Comparison of ENCODE assay signal across 10 mouse cellular contexts in genomic region chr8:70501820-70502529, GRCm38 (mm10). TPM values are rescaled to one million over a fixed set of nuclear protein-coding genes. Genes with fewer than 3 reads are reported as not detected.
DNase-seq lines count a peak whose midpoint lies in the region; ATAC-seq lines count a peak whose summit lies in the region.
"Had no signal": no experiment of that assay in that cellular context is flagged by ENCODE, and none has a peak within 500 bp of the region (broad histone marks: within the 10 kb centered on the region; RNA-seq: fewer than 3 reads in every experiment).

No protein-coding gene starts in this region.

- H3K27me3 ChIP-seq in midbrain, embryonic 10.5 days (ENCODE audit: low read depth, poor library complexity, severe bottlenecking) = peaks cover 83% of the 10 kb centered on the region
- peaks cover 65% of the 10 kb centered on the region for H3K27me3 ChIP-seq in midbrain, embryonic 14.5 days (ENCODE audit: control insufficient read depth, insufficient read depth, low read length)
- peaks cover 67% of the 10 kb centered on the region for H3K27me3 ChIP-seq in neural tube, embryonic 15.5 days (replicated peaks)

- no peak overlapping the region for H3K9ac ChIP-seq in midbrain, embryonic 14.5 days (replicated peaks; ENCODE audit: low read length)
- peak overlapping the region; percentile 17; the same call in 1 of the 2 replicates for H3K9ac ChIP-seq in neural tube, embryonic 15.5 days (replicated peaks)

- H3K9me3 ChIP-seq in midbrain, embryonic 10.5 days (replicated peaks) = no peaks in the 10 kb centered on the region
- no peaks in the 10 kb centered on the region; the same call in 1 of the 2 replicates for H3K9me3 ChIP-seq in midbrain, embryonic 14.5 days (ENCODE audit: control insufficient read depth, low read length)
- no peaks in the 10 kb centered on the region for H3K9me3 ChIP-seq in neural tube, embryonic 15.5 days (replicated peaks)

- H3K36me3 ChIP-seq in midbrain, embryonic 10.5 days = peaks cover 16% of the 10 kb centered on the region
- H3K36me3 ChIP-seq in midbrain, embryonic 14.5 days (ENCODE audit: control insufficient read depth, insufficient read depth, low read length) = peaks cover 7% of the 10 kb centered on the region
- peaks cover 4% of the 10 kb centered on the region for H3K36me3 ChIP-seq in neural tube, embryonic 15.5 days

- no peak for ATAC-seq in midbrain, embryonic 14.5 days (ENCODE audit: low FRiP score, low TSS enrichment)
- no peak for ATAC-seq in neural tube, embryonic 15.5 days (ENCODE audit: low FRiP score)

- no peak overlapping the region for H3K27ac ChIP-seq in midbrain, embryonic 10.5 days (replicated peaks)
- no peak overlapping the region for H3K27ac ChIP-seq in midbrain, embryonic 14.5 days (replicated peaks; ENCODE audit: low read depth, low read length)
- no peak overlapping the region; the same call in 1 of the 2 replicates for H3K27ac ChIP-seq in neural tube, embryonic 15.5 days (replicated peaks)

- H3K4me3 ChIP-seq in midbrain, embryonic 10.5 days = peak overlapping the region; percentile 14; the same call in 1 of the 2 replicates
- no peak overlapping the region for H3K4me3 ChIP-seq in midbrain, embryonic 14.5 days (replicated peaks; ENCODE audit: low read depth, low read length)
- no peak overlapping the region for H3K4me3 ChIP-seq in neural tube, embryonic 15.5 days (replicated peaks)

- DNase-seq in midbrain, embryonic 10.5 days (ENCODE audit: low spot score) = peak; percentile 27
- no peak for DNase-seq in midbrain, embryonic 14.5 days
- DNase-seq in gastrocnemius, adult 18-20 months (ENCODE audit: low spot score) = peak; percentile 65
- DNase-seq in heart, postnatal 4 days = peak; percentile 66
- no peak for DNase-seq in c-Kit-positive CD71-positive TER-119-positive erythroid progenitor cells, embryonic 14.5 days (ENCODE audit: low spot score)
- DNase-seq in right cerebral cortex, postnatal 4 days = no peak
- no peak for DNase-seq in left cerebral cortex, adult 11 months (ENCODE audit: low spot score)
- DNase-seq: kidney, postnatal 4 days had no signal

- H3K4me2 ChIP-seq in midbrain, embryonic 14.5 days (ENCODE audit: low read length) = no peak overlapping the region
- no peak overlapping the region for H3K4me2 ChIP-seq in neural tube, embryonic 15.5 days

- peaks cover 61% of the 10 kb centered on the region for H3K4me1 ChIP-seq in midbrain, embryonic 10.5 days
- H3K4me1 ChIP-seq in midbrain, embryonic 14.5 days (ENCODE audit: control insufficient read depth, insufficient read depth, low read length) = peaks cover 10% of the 10 kb centered on the region; the same call in 1 of the 2 replicates
- H3K4me1 ChIP-seq in neural tube, embryonic 15.5 days = peaks cover 61% of the 10 kb centered on the region

- 12% methylated on average over 23 of the region's 23 CpGs for WGBS in midbrain, embryonic 10.5 days
- WGBS in midbrain, embryonic 14.5 days = 12% methylated on average over 23 of the region's 23 CpGs
- WGBS in neural tube, embryonic 15.5 days = 9% methylated on average over 23 of the region's 23 CpGs

RNA-seq across cellular contexts. Expression of gene Rex1bd, which starts 4.6 kb away (rescaled TPM):
- polyA plus RNA-seq in midbrain, embryonic 10.5 days (2016; fragmentation: Nextera tagmentation; extraction: Ambion mirVana) = 138 and 140 TPM in 2 replicates
- polyA plus RNA-seq in midbrain, embryonic 14.5 days (2014; fragmentation: Nextera tagmentation; extraction: Ambion mirVana) = 152 and 190 TPM in 2 replicates
- 100 to 1,000 TPM; 170 TPM for total RNA-seq in gastrocnemius, adult 18-20 months (2021)
- 100 to 1,000 TPM in 1 of 2 experiments, 10 to 100 TPM in 1; 96.9 to 109 TPM for total RNA-seq in heart, postnatal 4 days (2021)
- 165 and 181 TPM in 2 replicates for polyA plus RNA-seq in neural tube, embryonic 15.5 days (2015; fragmentation: Nextera tagmentation; extraction: Ambion mirVana)

RNA-seq across cellular contexts. Expression of gene Uba52, which starts 8.6 kb away (rescaled TPM):
- polyA plus RNA-seq in midbrain, embryonic 10.5 days (2016; fragmentation: Nextera tagmentation; extraction: Ambion mirVana) = 836 and 881 TPM in 2 replicates
- 696 and 821 TPM in 2 replicates for polyA plus RNA-seq in midbrain, embryonic 14.5 days (2014; fragmentation: Nextera tagmentation; extraction: Ambion mirVana)
- 100 to 1,000 TPM; 841 to 913 TPM for total RNA-seq in gastrocnemius, adult 18-20 months (2021)
- total RNA-seq in heart, postnatal 4 days (2021) = 1,000 to 10,000 TPM; 1,698 to 1,707 TPM
- polyA plus RNA-seq in neural tube, embryonic 15.5 days (2015; fragmentation: Nextera tagmentation; extraction: Ambion mirVana) = 653 and 714 TPM in 2 replicates

RNA-seq across cellular contexts. Expression of gene Crlf1, which starts 9.0 kb away (rescaled TPM):
- 0.42 and 2.3 TPM in 2 replicates for polyA plus RNA-seq in midbrain, embryonic 10.5 days (2016; fragmentation: Nextera tagmentation; extraction: Ambion mirVana)
- 2.1 and 3.0 TPM in 2 replicates for polyA plus RNA-seq in midbrain, embryonic 14.5 days (2014; fragmentation: Nextera tagmentation; extraction: Ambion mirVana)
- total RNA-seq in gastrocnemius, adult 18-20 months (2021) = 1 to 10 TPM; 2.8 to 2.9 TPM
- under 1 TPM in 1 of 2 experiments, not detected in 1; 0.55 TPM for total RNA-seq in heart, postnatal 4 days (2021)
- 7.9 and 8.7 TPM in 2 replicates for polyA plus RNA-seq in neural tube, embryonic 15.5 days (2015; fragmentation: Nextera tagmentation; extraction: Ambion mirVana)
- total RNA-seq: neutrophil, adult 5-6 weeks had no signal

RNA-seq across cellular contexts. Expression of gene Tmem59l, which starts 14.8 kb away (rescaled TPM):
- 7.9 and 8.3 TPM in 2 replicates for polyA plus RNA-seq in midbrain, embryonic 10.5 days (2016; fragmentation: Nextera tagmentation; extraction: Ambion mirVana)
- 104 and 143 TPM in 2 replicates for polyA plus RNA-seq in midbrain, embryonic 14.5 days (2014; fragmentation: Nextera tagmentation; extraction: Ambion mirVana)
- total RNA-seq in gastrocnemius, adult 18-20 months (2021) = not detected
- total RNA-seq in heart, postnatal 4 days (2021) = not detected
- polyA plus RNA-seq in neural tube, embryonic 15.5 days (2015; fragmentation: Nextera tagmentation; extraction: Ambion mirVana) = 153 and 188 TPM in 2 replicates
- total RNA-seq: neutrophil, adult 5-6 weeks had no signal

RNA-seq across cellular contexts. Expression of gene Klhl26, which starts 25.2 kb away (rescaled TPM):
- polyA plus RNA-seq in midbrain, embryonic 10.5 days (2016; fragmentation: Nextera tagmentation; extraction: Ambion mirVana) = 16.9 and 20.7 TPM in 2 replicates
- 24.2 and 27.2 TPM in 2 replicates for polyA plus RNA-seq in midbrain, embryonic 14.5 days (2014; fragmentation: Nextera tagmentation; extraction: Ambion mirVana)
- total RNA-seq in gastrocnemius, adult 18-20 months (2021) = 1 to 10 TPM; 7.7 to 8.3 TPM
- 1 to 10 TPM; 8.2 to 9.2 TPM for total RNA-seq in heart, postnatal 4 days (2021)
- polyA plus RNA-seq in neural tube, embryonic 15.5 days (2015; fragmentation: Nextera tagmentation; extraction: Ambion mirVana) = 33.3 and 35.0 TPM in 2 replicates

Comparison
In these comparisons a context has a peak if more than half of its experiments do, and no peak if none do; other contexts are left out.
1. DNase-seq: peak in midbrain, embryonic 10.5 days (single experiment), gastrocnemius, adult 18-20 months (single experiment) and heart, postnatal 4 days (single experiment); none in midbrain, embryonic 14.5 days (single experiment), c-Kit-positive CD71-positive TER-119-positive erythroid progenitor cells, embryonic 14.5 days (single experiment), right cerebral cortex, postnatal 4 days (single experiment) and left cerebral cortex, adult 11 months (single experiment).